Mouse (Mus musculus): ENCODE results near the gene Dpp9. TPM values are rescaled to one million over a fixed set of nuclear protein-coding genes. Genes with fewer than 3 reads are reported as not detected.
"Not testable (repeated sequence)": the region's sequence is repeated elsewhere in the genome, so short reads cannot be mapped to it uniquely, and the experiment has no call there.

Gene Dpp9
- polyA plus RNA-seq, 1 experiment from 2014 or later: 26.2 TPM

GRCm38 (mm10) chr17:56258812-56259211, 40.1 kb upstream of the Dpp9 start:
- H3K36me3 ChIP-seq (ENCODE audit: control insufficient read depth, insufficient read depth, low read length); H3K4me3 ChIP-seq (ENCODE audit: low read depth, low read length); H3K4me1 ChIP-seq (replicated peaks; ENCODE audit: control insufficient read depth, insufficient read depth, low read length); H3K9me3 ChIP-seq (ENCODE audit: control insufficient read depth, low read length); H3K4me2 ChIP-seq (replicated peaks; ENCODE audit: low read depth, low read length); ATAC-seq (ENCODE audit: low FRiP score); H3K27ac ChIP-seq (ENCODE audit: low read depth, low read length); H3K27me3 ChIP-seq (ENCODE audit: control insufficient read depth, insufficient read depth, low read length); DNase-seq (ENCODE audit: low spot score); H3K9ac ChIP-seq (ENCODE audit: low read depth, low read length): not testable (repeated sequence)
- 72% methylated on average over 2 of the region's 2 CpGs for WGBS

GRCm38 (mm10) chr17:56258269-56258668, 39.6 kb upstream of the Dpp9 start:
- H3K4me3 ChIP-seq (ENCODE audit: low read depth, low read length); H3K27me3 ChIP-seq (ENCODE audit: control insufficient read depth, insufficient read depth, low read length); DNase-seq (ENCODE audit: low spot score); H3K9me3 ChIP-seq (ENCODE audit: control insufficient read depth, low read length); H3K4me1 ChIP-seq (replicated peaks; ENCODE audit: control insufficient read depth, insufficient read depth, low read length); H3K4me2 ChIP-seq (replicated peaks; ENCODE audit: low read depth, low read length); H3K36me3 ChIP-seq (ENCODE audit: control insufficient read depth, insufficient read depth, low read length); ATAC-seq (ENCODE audit: low FRiP score); H3K9ac ChIP-seq (ENCODE audit: low read depth, low read length); H3K27ac ChIP-seq (ENCODE audit: low read depth, low read length): not testable (repeated sequence)
- 92% methylated on average over 19 of the region's 19 CpGs for WGBS

- DNase-seq (ENCODE audit: low spot score) (no peak), ATAC-seq (ENCODE audit: low FRiP score) (no peak)
- Histone ChIP-seq H3K36me3 (ENCODE audit: control insufficient read depth, insufficient read depth, low read length) (peaks cover 6% of the 10 kb centered on the region; the same call in 1 of the 2 replicates), H3K9me3 (ENCODE audit: control insufficient read depth, low read length) (no peaks in the 10 kb centered on the region), H3K4me3 (ENCODE audit: low read depth, low read length) (peak overlapping the region; percentile 75), H3K9ac (ENCODE audit: low read depth, low read length) (peak overlapping the region; percentile 49), H3K4me1 (replicated peaks; ENCODE audit: control insufficient read depth, insufficient read depth, low read length) (peaks cover 5% of the 10 kb centered on the region; the same call in 1 of the 2 replicates), H3K27me3 (ENCODE audit: control insufficient read depth, insufficient read depth, low read length) (no peaks in the 10 kb centered on the region), H3K4me2 (replicated peaks; ENCODE audit: low read depth, low read length) (peak overlapping the region; percentile 90), H3K27ac (ENCODE audit: low read depth, low read length) (no peak overlapping the region)
- 10% methylated on average over 55 of the region's 58 CpGs for whole genome bisulfite sequencing
These were observed 38.6 kb upstream of the Dpp9 start for GRCm38 (mm10) chr17:56257181-56257894.

- DNase-seq (ENCODE audit: low spot score): peak; percentile 97
- Histone ChIP-seq H3K27me3 (ENCODE audit: control insufficient read depth, insufficient read depth, low read length) (no peaks in the 10 kb centered on the region), H3K27ac (ENCODE audit: low read depth, low read length) (peak within 1 kb of the TSS; percentile 54; the same call in 1 of the 2 replicates), H3K9me3 (ENCODE audit: control insufficient read depth, low read length) (no peaks in the 10 kb centered on the region), H3K36me3 (ENCODE audit: control insufficient read depth, insufficient read depth, low read length) (peaks cover 6% of the 10 kb centered on the region; the same call in 1 of the 2 replicates), H3K4me3 (ENCODE audit: low read depth, low read length) (peak within 1 kb of the TSS; percentile 75), H3K4me2 (replicated peaks; ENCODE audit: low read depth, low read length) (peak within 1 kb of the TSS; percentile 90), H3K4me1 (replicated peaks; ENCODE audit: control insufficient read depth, insufficient read depth, low read length) (peaks cover 6% of the 10 kb centered on the region; the same call in 1 of the 2 replicates), H3K9ac (ENCODE audit: low read depth, low read length) (peak within 1 kb of the TSS; percentile 49)
- peak; percentile 90 for ATAC-seq (ENCODE audit: low FRiP score)
- under 1% methylated on average over 28 of the region's 28 CpGs for WGBS
These were observed 37.7 kb upstream of the Dpp9 start, which contains the start of gene Fem1a for GRCm38 (mm10) chr17:56256239-56256881. Fem1a (plus strand) TSS chr17:56256810.

GRCm38 (mm10) chr17:56255863-56256238, 37.1 kb upstream of the Dpp9 start:
- Histone ChIP-seq H3K9me3 (ENCODE audit: control insufficient read depth, low read length) (no peaks in the 10 kb centered on the region), H3K4me2 (replicated peaks; ENCODE audit: low read depth, low read length) (peak overlapping the region; percentile 64), H3K4me1 (replicated peaks; ENCODE audit: control insufficient read depth, insufficient read depth, low read length) (peaks cover 7% of the 10 kb centered on the region; the same call in 1 of the 2 replicates), H3K9ac (ENCODE audit: low read depth, low read length) (peak overlapping the region; percentile 24; the same call in 1 of the 2 replicates), H3K27me3 (ENCODE audit: control insufficient read depth, insufficient read depth, low read length) (no peaks in the 10 kb centered on the region), H3K36me3 (ENCODE audit: control insufficient read depth, insufficient read depth, low read length) (peaks cover 6% of the 10 kb centered on the region; the same call in 1 of the 2 replicates), H3K4me3 (ENCODE audit: low read depth, low read length) (peak overlapping the region; percentile 75), H3K27ac (ENCODE audit: low read depth, low read length) (peak overlapping the region; percentile 54; the same call in 1 of the 2 replicates)
- under 1% methylated on average over 32 of the region's 32 CpGs for WGBS
- ATAC-seq (ENCODE audit: low FRiP score) (peak; percentile 93), DNase-seq (ENCODE audit: low spot score) (peak; percentile 100)

GRCm38 (mm10) chr17:56255429-56255828, 36.7 kb upstream of the Dpp9 start:
- H3K4me3 ChIP-seq (ENCODE audit: low read depth, low read length): no peak overlapping the region

GRCm38 (mm10) chr17:56254695-56255094, 36.0 kb upstream of the Dpp9 start:
- WGBS: 83% methylated on average over 4 of the region's 4 CpGs
- DNase-seq (ENCODE audit: low spot score): no peak
- no peak overlapping the region for H3K27ac ChIP-seq (ENCODE audit: low read depth, low read length)
- no peaks in the 10 kb centered on the region for H3K27me3 ChIP-seq (ENCODE audit: control insufficient read depth, insufficient read depth, low read length)
- ATAC-seq (ENCODE audit: low FRiP score): no peak
- H3K9ac ChIP-seq (ENCODE audit: low read depth, low read length): no peak overlapping the region
- H3K4me2 ChIP-seq (replicated peaks; ENCODE audit: low read depth, low read length): no peak overlapping the region
- peaks cover 5% of the 10 kb centered on the region; the same call in 1 of the 2 replicates for H3K4me1 ChIP-seq (replicated peaks; ENCODE audit: control insufficient read depth, insufficient read depth, low read length)
- H3K9me3 ChIP-seq (ENCODE audit: control insufficient read depth, low read length): no peaks in the 10 kb centered on the region
- no peak overlapping the region for H3K4me3 ChIP-seq (ENCODE audit: low read depth, low read length)
- H3K36me3 ChIP-seq (ENCODE audit: control insufficient read depth, insufficient read depth, low read length): peaks cover under 1% of the 10 kb centered on the region; the same call in 1 of the 2 replicates

More at GRCm38 (mm10) chr17:56255429-56255828, 36.7 kb upstream of the Dpp9 start:
- no peak for DNase-seq (ENCODE audit: low spot score)
- Histone ChIP-seq H3K9ac (ENCODE audit: low read depth, low read length) (no peak overlapping the region), H3K27ac (ENCODE audit: low read depth, low read length) (no peak overlapping the region), H3K4me1 (replicated peaks; ENCODE audit: control insufficient read depth, insufficient read depth, low read length) (peaks cover 7% of the 10 kb centered on the region; the same call in 1 of the 2 replicates), H3K27me3 (ENCODE audit: control insufficient read depth, insufficient read depth, low read length) (no peaks in the 10 kb centered on the region), H3K9me3 (ENCODE audit: control insufficient read depth, low read length) (no peaks in the 10 kb centered on the region), H3K4me2 (replicated peaks; ENCODE audit: low read depth, low read length) (0 out of 2 replicates have a peak overlapping the region, but pooled peaks have one; percentile 64), H3K36me3 (ENCODE audit: control insufficient read depth, insufficient read depth, low read length) (peaks cover 3% of the 10 kb centered on the region; the same call in 1 of the 2 replicates)
- 25% methylated on average over 9 of the region's 9 CpGs for WGBS
- ATAC-seq (ENCODE audit: low FRiP score): peak; percentile 2

GRCm38 (mm10) chr17:56251136-56251829, 32.6 kb upstream of the Dpp9 start:
- Histone ChIP-seq H3K9me3 (ENCODE audit: control insufficient read depth, low read length) (no peaks in the 10 kb centered on the region), H3K4me2 (replicated peaks; ENCODE audit: low read depth, low read length) (no peak overlapping the region), H3K9ac (ENCODE audit: low read depth, low read length) (no peak overlapping the region), H3K4me3 (ENCODE audit: low read depth, low read length) (no peak overlapping the region), H3K36me3 (ENCODE audit: control insufficient read depth, insufficient read depth, low read length) (no peaks in the 10 kb centered on the region), H3K4me1 (replicated peaks; ENCODE audit: control insufficient read depth, insufficient read depth, low read length) (0 out of 2 replicates have a peak, but pooled peaks cover 2% of the 10 kb centered on the region), H3K27ac (ENCODE audit: low read depth, low read length) (no peak overlapping the region), H3K27me3 (ENCODE audit: control insufficient read depth, insufficient read depth, low read length) (no peaks in the 10 kb centered on the region)
- peak; percentile 81 for DNase-seq (ENCODE audit: low spot score)
- 29% methylated on average over 6 of the region's 6 CpGs for WGBS
- peak; percentile 44; the same call in 1 of the 2 replicates for ATAC-seq (ENCODE audit: low FRiP score)
